Mouse (Mus musculus) forebrain, postnatal 0 days (tissue): ENCODE results near the gene Gm8882. TPM values are rescaled to one million over a fixed set of nuclear protein-coding genes. Genes with fewer than 3 reads are reported as not detected.
"Not testable (repeated sequence)": the region's sequence is repeated elsewhere in the genome, so short reads cannot be mapped to it uniquely, and the experiment has no call there.

ENCODE experiments used
- ATAC-seq: fragments of 200-750 bp; cut with Nextera tagmentation; 2 replicates; pipeline ENCODE4 v1.8.0; 2017; ENCODE audit warnings: mild to moderate bottlenecking, moderate library complexity
- DNase-seq: peaks from one replicate; pipeline ENCODE4 v3.0.0-alpha.2; 2015
- H3K27ac ChIP-seq: fragments of 300-500 bp; sonication (generic); 2 replicates; pipeline ENCODE4 v1.5.1; 2014; ENCODE audit warnings: low read depth, mild to moderate bottlenecking, antibody characterized with exemption, low read length, moderate library complexity, mixed read lengths
- H3K27me3 ChIP-seq: fragments of 300-500 bp; sonication (generic); 2 replicates; pipeline ENCODE4 v1.6.1; 2014; ENCODE audit warnings: mild to moderate bottlenecking, low read length, mixed read lengths; ENCODE audit not compliant: insufficient read depth
- H3K36me3 ChIP-seq: fragments of 300-500 bp; sonication (generic); 2 replicates; pipeline ENCODE4 v1.6.1; 2014; ENCODE audit warnings: mild to moderate bottlenecking, moderate library complexity; ENCODE audit not compliant: insufficient read depth
- H3K4me1 ChIP-seq: fragments of 300-500 bp; sonication (generic); 2 replicates; pipeline ENCODE4 v1.6.1; 2014; ENCODE audit warnings: antibody characterized with exemption; ENCODE audit not compliant: insufficient read depth
- H3K4me2 ChIP-seq: fragments of 300-500 bp; sonication (generic); 2 replicates; pipeline ENCODE4 v1.6.1; 2014; ENCODE audit warnings: low read depth, mild to moderate bottlenecking, moderate library complexity
- H3K4me3 ChIP-seq: fragments of 300-500 bp; sonication (generic); 2 replicates; pipeline ENCODE4 v1.5.1; 2014; ENCODE audit warnings: low read depth, low read length, mixed read lengths
- H3K9ac ChIP-seq: fragments of 300-500 bp; sonication (generic); 2 replicates; pipeline ENCODE4 v1.6.1; 2014; ENCODE audit warnings: mild to moderate bottlenecking
- H3K9me3 ChIP-seq: fragments of 300-500 bp; sonication (generic); 2 replicates; pipeline ENCODE4 v1.6.1; 2016; ENCODE audit warnings: low read length
- whole genome bisulfite sequencing: fragments of 180-500 bp; shearing (Covaris S2); extraction: QIAGEN DNeasy Blood & Tissue Kit; methylation state at CpG from one replicate; pipeline ENCODE4 v1.1.7; 2014; 5-methylcytosine and 5-hydroxymethylcytosine counted together
- polyA plus RNA-seq: library from polyadenylated mRNA; unstranded; fragments of >200 nt; fragmentation: Nextera tagmentation; extraction: Ambion mirVana; gene quantifications from 2 replicates; pipeline ENCODE4 v1.2.1, GENCODE M21; 2015
- total RNA-seq: library from RNA; depleted of rRNA; stranded (reverse); fragments of >200 nt; gene quantifications from 2 replicates; pipeline ENCODE4 v1.2.3, GENCODE M21; 2014; rRNA removed

The Gm8882 gene
- not detected in 2 replicates for total RNA-seq
- not detected in 2 replicates for polyA plus RNA-seq

GRCm38 (mm10) chr6:132364034-132364433, at the start of gene Gm8882:
Gene Gm8882, minus strand, starts transcription at chr6:132364134.
- not testable (repeated sequence) for H3K27ac ChIP-seq, H3K9ac ChIP-seq, H3K36me3 ChIP-seq, H3K27me3 ChIP-seq, H3K4me3 ChIP-seq, ATAC-seq, DNase-seq, H3K4me1 ChIP-seq, H3K9me3 ChIP-seq, H3K4me2 ChIP-seq
- 82% methylated on average over 1 of the region's 1 CpGs for WGBS

- H3K36me3 ChIP-seq, H3K4me2 ChIP-seq, H3K27me3 ChIP-seq, H3K4me1 ChIP-seq, ATAC-seq, H3K9ac ChIP-seq, H3K4me3 ChIP-seq, H3K27ac ChIP-seq, H3K9me3 ChIP-seq, DNase-seq: not testable (repeated sequence)
Measured at GRCm38 (mm10) chr6:132314657-132315056, 49.3 kb downstream of the Gm8882 start, which contains the start of gene Prpmp5. Gene Prpmp5, minus strand, starts transcription at chr6:132314757.

Other genes starting within 250 kb of the Gm8882 start
- gene Prb1, start 153.6 kb downstream of the Gm8882 start, total RNA-seq: not detected in 2 replicates
- gene Prb1, start 153.6 kb downstream of the Gm8882 start, polyA plus RNA-seq: not detected in 2 replicates
- gene Prpmp5, start 49.4 kb downstream of the Gm8882 start, total RNA-seq: not detected in 2 replicates
- not detected in 2 replicates for gene Prpmp5, start 49.4 kb downstream of the Gm8882 start, polyA plus RNA-seq
- gene Prh1, start 205.7 kb upstream of the Gm8882 start, total RNA-seq: not detected in 2 replicates
- gene Prh1, start 205.7 kb upstream of the Gm8882 start, polyA plus RNA-seq: not detected in 2 replicates
- gene Prp2, start 231.8 kb upstream of the Gm8882 start, total RNA-seq: not detected in 2 replicates
- gene Prp2, start 231.8 kb upstream of the Gm8882 start, polyA plus RNA-seq: not detected in 2 replicates